Mouse (Mus musculus) layer of hippocampus, adult 9-10 months (tissue): ENCODE results near the gene Gsg1l.

Experiments
- DNase-seq: peaks from one replicate; pipeline ENCODE4 v3.0.0; 2022; ENCODE audit warnings: low spot score

The Gsg1l gene

DNA sequence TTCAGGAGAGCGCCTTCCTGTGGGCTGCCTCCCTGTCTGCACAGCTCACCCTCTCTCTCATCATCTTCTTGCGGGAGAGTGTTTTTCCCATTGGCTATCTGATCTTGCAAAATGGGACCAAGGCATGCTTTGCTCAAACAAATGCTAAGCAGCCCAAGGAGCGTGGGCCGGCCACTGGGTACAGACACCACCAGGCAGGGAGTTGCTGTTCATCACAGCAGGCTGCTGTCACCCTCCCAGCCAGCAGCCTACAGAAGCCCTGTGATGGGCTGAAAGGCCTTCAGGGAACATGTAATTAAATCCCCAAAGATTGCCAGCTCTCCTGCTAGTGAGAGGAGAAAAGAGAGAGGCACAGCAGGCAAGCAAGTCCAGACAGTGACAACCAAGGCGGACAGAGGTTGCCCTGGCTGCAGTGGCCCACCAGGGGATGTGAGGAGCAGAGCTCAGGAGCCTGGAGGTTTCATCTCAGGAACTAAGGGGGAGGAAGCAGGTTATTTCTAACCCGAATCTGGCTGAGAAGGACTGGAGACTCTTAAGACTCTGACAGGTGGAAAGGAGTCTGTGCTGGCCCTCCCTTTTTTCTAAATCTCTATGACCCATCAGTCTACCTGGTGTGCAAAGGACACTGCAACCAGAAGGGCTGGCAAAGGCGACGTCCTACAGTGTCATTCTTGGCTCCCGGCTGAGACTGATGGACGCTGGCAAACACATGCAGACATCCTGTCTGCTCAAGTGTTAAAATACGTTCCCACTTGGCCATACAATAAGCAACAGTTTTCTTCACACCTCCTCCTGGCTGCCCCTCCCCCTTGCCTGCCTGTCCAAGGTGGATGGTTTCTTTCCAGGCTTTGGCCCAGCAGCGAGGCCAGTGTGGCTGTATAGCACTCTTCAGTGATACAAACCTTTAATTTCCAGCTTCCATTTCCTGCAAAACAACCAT is 98.0 kb downstream of the Gsg1l start:
- DNase-seq: no peak

DNA sequence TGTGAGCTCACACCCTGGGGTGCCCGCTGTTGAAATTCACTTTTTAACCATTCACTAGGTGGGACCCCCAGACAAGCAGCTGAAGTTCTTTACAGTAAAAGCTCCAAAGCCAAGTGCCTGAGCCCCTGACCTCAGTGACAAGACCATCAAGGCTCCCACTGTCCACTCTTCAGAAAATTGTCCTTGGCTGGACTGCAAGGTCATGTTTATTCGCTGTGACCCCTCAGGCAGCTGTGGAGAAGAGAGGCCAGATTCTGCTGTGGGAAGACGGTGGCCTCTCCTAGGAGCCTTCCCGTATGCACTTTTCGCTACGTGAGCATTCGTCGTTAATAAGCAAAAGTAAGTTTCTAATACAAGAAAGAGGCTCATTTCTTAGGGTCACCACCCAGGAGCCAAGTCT is 102.6 kb downstream of the Gsg1l start:
- no peak for DNase-seq

DNA sequence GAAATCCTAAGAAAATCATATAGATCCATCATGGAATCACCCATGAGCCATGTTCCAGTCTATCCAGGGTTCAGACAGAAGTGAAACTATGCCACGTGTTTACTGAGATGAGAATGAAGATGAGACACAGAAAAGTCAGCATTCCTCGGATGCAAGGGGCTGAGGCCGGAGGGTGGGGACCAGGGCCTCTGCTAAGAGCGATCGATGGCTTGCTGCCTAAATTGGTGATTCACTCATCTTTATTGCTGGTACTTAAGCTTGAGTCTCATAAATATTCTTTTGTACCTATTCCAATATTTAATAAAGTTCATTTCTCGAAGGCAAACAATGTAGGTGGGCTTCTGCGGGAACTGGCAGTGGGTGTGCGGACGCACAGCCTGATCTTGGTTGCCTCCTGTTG is 105.5 kb downstream of the Gsg1l start:
- no peak for DNase-seq

DNA sequence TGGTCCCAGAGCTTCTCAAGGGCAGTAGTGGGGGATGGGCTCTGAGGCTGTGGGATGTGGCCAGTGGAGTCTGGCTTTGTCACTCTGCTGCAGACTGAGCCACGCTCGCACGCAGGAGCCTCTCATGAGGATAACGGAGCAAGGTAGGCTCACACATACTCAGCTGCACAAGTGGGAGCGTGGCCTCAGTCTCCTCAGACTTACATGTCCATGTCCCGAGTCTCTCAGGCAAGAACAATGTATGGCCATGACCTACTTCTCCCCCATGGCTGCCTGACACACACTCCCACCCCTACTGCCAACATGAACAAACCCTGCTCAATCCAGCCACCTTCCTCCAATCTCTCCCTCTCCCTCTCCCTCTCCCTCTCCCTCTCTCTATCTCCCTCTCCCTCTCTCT is 106.8 kb downstream of the Gsg1l start:
- DNase-seq: no peak

DNA sequence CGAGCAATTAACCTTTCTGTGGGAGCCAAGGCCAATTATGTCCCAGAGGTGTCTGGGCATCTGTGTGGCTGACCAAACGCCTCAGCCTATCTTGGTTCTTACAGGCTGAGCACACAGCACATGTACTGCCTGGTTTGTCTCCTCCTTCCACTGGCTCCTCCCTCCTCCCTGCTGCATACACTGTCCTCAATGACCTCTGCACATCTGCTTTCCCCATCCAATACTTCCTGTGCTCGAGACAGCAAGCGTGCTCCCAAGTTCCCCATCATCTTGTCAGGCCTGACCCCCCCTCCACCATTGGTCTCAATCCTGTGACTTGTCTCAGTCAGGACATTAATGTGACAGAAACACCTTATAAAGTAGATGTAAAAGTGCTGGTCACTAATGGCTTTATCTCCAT is 108.3 kb downstream of the Gsg1l start:
- no peak for DNase-seq

DNA sequence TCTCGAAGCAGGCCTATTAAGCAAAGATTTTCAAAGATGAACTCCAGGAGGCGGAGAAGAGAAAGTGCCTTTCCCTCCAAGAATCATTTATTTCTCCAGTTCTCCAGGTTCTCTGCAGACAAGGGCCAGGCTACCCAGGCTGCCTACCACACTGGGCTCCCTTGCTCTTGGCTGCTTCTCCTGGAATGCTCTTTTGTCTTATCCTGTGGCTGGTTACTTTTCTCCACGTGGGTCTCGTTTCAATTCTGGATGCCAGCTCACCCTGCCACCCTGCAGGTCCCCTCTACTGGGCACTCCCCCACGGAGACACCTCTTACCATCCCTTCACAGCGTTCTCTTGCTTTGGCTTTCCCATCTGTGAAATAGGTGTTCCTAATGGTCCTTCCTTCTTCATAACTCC is 109.4 kb downstream of the Gsg1l start:
- DNase-seq: no peak

DNA sequence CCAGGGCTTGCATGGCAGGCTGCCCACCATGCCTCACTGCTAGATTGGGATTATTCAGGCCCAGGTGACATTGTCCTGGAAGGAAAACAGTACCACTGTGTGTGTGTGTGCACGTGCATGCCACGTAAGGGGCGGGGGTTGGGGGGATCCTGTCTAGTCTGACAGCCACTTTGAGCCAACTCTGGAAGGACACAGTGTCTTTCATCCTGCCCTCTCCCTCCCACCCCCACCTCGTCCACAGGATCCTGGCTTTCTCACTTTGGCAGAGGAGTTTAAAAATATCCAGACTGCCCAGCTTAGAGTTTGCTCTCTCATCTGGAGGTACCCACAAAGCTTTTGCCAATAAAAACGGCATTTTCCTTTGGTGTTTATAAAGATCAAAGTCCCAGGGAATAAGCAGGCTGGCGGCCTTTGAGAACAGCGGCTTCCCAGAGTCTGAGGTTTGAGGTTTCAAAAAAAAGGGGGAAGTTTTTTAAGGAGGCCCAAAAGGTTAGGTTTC is 110.0 kb downstream of the Gsg1l start:
- no peak for DNase-seq

DNA sequence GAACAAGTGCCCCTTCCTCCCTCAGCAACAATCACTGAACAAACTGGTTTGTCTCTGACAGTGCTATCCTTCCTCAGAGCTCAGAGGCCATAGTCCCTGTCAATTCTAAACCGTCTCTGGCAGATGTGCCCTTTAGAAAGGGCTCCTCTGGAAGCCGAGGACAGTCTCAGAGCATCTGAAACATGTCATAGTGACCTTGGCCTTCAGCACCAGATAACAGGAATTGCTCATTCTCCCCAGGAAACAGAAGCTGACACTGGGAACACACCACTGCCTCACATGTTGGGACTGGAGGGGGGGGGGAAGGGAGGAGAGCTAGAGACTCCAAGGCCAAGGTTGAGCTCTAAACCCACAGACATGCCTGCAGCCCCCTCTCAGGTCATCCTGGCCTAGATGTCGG is 113.1 kb downstream of the Gsg1l start:
- no peak for DNase-seq

DNA sequence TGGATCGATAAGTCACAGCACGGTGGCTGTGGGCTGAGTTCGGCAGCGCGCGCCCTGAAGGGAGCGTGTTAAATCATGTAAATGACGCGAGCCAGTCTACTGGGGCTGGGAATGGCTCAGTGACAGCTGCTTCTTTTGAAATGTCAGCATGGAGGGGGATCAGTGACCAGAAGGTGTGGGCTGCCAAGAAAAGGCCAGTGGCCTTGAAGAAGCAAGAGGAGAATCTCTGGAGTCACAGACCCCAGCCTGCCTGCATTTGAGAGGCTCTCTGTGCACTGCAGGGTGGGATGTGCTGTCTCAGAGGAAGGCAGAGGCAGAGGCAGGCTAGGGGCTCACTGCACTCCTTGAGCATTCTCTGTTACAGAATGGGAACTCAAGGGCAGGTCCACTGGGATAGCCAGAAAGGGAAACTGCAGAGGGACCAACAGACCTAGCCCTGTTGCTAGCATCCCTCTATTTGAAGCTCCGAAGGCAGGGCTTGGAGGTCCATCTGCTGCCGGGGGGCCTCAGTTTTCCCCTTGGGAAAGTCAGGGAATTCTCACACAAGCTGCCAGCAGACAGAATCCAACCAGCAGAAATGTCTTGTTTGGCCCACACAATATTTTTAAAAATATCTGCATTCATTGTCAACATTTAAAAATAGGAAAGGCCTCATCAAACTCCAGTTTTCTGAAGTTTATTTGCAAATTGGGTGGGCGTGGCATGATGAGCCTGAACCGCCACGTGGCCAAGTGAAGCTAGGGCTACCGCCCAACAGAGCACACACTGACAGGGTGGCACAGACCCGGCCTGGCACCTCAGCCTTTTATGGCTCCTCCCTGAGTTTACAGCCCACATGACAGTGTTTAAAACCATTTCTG is 115.6 kb downstream of the Gsg1l start:
- no peak for DNase-seq

DNA sequence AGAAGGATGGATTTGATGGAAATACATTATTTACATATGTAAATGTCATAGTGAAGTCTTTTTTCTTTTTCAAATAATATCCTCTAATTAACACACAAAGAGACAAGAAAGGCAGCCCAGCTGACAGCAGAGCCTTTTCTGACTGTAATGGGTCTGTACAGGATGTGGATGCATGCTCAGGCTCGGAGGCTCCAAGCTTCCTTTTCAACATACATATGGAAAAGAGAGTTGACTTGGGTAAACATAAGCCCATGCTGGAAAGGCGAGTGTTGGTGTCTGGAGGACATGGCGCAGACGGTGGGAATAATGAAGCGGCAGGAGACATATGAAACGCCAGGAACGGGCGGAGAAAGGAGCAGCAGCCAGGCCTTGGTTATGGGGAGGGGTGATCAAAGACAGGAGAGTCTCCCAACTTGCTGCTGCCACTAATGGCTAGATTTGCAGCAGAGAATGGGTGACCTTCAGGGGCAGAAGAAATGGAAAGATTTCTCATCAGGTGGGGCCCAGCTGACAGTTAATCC is 118.1 kb downstream of the Gsg1l start:
- DNase-seq: no peak

DNA sequence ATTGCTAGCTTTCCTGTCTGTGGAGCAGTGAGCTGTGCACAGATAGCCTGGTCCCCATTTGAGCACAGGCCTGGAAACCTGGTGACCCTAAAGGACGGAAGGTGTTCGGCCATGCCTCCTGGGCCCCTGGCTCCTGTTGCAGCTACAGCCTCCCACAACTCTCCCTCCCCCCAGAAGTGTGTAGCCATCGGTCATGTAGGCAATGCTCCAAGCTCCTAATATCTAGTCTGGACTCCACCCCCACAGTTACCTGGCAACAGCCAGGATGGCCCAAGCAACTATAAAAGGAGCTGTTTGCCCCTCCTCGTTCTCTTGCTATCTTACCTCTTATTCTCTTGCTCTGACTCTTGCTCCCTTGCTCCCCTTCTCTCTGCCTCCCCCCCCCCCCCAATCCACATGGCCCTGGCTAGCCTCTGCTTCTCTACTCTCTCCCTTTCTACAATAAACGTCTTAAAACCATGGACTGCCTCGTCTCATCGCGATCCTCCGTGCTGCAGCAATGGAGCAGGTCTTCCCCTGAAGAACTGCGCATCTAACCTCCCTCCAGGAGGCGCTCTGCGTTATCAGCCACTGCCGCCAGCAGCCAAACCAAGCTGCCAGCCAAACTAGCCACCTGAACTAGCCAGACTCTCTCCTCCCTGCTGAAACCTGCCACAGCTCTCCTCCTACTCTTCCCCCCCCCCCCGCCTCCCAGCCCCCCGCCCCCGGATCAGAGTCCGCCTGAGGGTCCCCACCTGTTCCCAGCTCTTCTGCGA is 122.7 kb downstream of the Gsg1l start:
- DNase-seq: no peak

DNA sequence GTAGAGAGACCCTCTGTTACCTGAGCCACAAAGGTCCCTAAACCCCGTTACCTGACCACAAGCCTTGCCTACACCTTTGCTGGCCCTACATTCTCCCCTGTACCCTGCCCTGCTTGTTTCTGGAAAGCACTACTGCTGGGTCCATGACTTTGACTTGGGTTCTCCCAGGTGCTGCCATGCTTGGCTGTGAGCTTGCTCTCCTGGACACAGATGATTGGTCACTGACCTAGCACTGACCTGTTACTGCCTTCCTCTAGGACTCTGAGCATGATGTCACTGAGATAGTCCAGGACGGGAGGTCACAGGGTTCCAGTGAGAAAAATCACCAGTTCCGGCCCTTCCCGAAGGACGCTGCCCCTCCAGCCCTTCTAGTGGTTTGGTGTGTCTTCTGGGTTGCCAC is 123.4 kb downstream of the Gsg1l start:
- DNase-seq: no peak

DNA sequence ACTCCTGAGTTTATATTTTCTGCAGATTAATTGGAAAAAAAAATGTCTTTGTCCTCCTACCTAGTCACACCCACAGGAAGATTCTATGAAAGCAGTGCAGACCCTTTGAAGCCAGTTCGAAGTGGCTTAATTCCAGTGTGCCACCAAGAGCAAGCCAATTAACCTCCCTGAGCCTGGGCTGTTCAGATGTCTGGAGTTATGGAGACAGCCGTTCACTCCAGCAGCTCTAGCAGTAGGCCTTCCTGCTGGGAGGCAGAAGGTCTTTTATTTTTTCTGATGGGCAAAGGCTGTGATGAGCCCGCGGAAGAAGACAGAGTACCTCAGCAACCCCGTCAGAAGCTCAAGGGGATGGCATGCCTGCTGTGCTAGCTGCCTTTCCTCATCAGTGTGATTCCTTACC is 127.2 kb downstream of the Gsg1l start:
- DNase-seq: no peak

DNA sequence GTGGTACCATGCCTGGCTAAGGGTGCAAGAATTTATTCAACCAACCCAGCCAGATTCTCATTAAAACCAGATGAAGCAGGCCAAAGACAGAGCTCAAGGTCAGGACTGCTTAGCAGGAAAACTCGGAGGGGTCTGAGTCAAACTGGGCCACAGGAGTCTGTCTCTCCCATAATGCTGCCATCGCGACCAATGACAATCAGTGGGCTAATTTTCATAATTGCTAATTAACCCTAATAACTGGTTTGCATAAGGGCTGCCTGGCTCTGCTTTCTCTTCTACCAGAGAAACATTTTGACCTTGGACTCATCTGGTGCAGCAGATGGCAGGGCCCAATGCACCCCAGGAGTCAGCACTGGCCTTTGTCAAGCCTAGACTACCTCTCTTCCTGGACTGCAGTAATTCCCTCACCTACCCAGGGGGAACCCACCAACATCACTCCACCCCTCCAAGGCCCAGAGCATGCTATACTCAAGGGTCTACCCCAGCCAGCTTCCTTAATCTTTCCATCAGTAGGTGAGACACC is 127.8 kb downstream of the Gsg1l start:
- no peak for DNase-seq

DNA sequence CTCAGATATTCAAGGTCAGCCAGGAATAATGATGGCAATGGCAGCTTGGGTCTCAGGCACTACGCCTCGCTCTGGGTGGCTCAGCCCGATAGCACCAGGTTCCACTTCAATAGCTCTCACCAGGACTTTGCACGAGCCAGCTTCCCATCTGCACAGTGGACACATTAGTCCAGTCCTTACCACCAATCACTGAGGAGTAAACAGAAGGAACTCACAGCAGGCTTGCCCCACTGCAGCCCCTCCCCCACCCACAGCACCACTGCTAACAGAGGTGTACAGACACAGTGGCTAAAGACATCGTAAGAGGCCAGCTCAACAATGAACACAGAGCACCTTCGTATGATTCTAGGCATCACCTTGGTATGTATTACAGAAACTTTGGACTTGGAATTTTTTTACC is 128.4 kb downstream of the Gsg1l start:
- no peak for DNase-seq

DNA sequence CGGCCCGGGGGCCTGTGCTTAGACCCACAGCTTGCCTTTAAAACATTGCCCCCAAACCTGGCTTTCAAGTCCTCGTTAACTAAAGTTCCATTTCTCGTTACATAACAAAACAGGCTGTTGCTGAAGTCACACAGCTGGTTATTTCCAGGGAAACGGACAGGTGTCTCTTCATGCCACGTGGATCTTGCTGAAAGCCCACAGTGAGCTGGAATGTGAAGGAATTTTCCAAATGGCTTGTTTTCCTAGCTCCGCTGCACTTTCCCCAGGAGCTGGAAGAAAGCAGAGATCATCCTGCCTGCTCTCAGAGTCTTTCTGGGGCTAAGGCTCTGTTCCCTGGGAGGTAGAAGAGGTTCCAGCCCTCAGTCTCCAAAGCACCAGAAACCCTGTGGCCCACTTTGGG is 130.3 kb downstream of the Gsg1l start:
- DNase-seq: no peak

DNA sequence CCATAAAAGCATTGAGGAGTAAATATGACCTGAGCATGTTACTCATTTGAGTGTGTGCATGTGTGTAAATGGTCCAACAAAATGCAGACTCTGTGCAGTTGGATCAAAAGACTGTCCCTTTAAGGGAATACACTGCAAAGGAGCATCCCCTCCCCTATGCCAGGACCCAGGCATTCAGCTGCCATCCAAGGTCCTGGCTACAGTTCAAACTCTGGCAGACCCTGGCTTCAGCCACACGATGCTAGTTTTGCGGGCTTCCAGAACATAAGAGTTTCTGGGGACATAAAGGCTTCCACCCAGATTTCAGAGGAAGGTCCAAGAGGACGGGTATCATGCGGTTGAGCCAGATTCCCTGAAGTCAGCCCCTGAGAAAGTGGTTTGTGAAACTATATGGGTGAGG is 133.2 kb downstream of the Gsg1l start:
- DNase-seq: no peak

DNA sequence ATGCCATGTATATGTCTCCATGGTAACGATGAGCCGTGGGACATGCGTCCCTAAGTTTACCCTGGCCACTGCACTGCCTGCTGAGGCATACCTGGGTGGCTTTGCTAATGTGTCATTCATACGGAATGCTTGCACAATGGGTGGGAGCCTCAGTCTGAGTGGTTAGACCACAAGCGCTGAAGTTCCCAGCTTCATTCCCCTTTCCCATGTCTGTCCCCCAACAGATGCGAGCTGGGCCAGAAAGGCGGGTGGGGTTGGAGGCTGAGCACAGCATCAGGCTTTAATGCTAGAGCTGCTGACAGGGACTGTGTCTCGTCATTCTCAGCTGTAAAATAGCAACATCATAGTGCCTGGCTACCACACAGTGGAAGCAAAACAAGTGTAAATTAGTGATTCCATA is 136.3 kb downstream of the Gsg1l start:
- DNase-seq: no peak

DNA sequence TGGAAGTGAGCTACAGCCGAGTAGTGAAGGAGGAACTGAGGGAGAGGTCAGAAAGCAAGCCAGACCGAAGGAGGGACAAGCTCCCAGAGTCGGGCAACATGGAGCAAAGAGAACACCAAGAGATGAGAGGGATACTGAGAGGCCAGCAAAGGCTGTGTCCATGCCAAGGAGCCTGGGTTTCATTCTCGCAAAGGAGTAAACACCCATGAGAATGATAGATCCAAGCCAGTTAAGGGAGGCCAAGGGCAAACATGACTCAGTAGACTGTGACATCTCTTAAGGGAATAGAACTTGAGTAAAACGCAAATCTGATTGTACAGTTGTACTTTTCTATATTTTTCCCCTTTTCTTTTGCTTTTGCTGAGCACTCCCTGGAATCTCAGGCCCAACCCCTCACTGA is 137.6 kb downstream of the Gsg1l start:
- no peak for DNase-seq

DNA sequence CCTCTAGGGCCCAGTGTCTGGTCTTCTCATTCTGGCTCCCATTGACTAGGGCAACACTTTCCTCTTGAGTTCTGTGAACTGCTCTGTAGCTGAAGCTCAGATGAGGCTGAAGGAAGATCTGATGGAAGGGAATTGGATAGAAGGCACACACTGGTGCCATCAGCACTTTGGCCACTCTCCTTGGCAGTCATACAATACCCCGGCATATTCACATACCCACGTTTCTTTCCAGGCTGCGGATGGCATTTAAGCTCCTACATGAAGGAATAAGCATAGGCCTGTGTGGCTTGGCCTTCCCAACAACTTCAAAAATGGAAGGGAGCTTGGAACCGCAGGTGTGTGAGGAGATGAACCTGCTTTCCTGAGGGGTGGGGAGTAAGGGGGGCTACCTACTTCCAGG is 138.7 kb downstream of the Gsg1l start:
- DNase-seq: no peak

DNA sequence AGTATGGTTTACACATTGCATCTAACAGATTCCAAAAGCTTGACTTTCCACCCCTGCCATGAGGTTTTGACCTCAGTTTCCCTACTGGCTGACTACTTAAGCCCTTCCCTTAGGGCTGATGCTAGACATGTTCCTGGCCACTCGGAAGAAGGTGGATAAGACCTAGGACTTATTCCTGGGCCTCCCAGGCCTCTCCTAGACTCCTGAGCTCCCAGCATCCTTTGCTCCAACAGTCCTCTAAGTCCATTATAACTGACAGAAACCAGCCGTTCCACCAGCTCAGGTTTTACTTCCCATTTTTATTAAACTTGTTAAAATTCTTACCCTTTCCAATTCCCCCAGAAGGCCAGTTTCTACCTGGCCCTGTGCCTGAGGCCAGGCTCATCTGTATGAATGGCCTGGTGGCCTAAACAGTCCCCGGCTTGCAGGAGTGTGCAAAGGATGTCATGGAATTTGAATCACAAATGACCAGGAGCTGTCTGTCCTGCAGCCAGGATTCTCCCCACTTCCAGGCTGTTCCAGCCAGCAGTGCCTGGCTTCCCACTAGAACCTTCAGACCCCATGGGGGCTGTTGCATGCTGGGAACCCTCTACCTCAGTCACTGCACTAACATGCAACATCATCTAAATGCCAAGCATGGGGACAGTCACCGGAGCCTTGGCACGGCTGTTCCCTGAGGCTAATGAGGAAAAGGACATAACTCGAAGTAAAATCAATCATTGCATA is 139.7 kb downstream of the Gsg1l start:
- DNase-seq: no peak
